Mouse (Mus musculus) heart, postnatal 0 days (tissue): ENCODE results near the gene Uqcc1.

Source experiments
- CTCF ChIP-seq: IDR thresholded peaks from 2 replicates; pipeline ENCODE4 v1.5.1; 2016; ENCODE audit warnings: antibody characterized with exemption, control low read depth, low read depth
- EP300 ChIP-seq: IDR thresholded peaks from 2 replicates; pipeline ENCODE4 v1.6.1; 2016; ENCODE audit warnings: antibody characterized with exemption, low read depth

DNA sequence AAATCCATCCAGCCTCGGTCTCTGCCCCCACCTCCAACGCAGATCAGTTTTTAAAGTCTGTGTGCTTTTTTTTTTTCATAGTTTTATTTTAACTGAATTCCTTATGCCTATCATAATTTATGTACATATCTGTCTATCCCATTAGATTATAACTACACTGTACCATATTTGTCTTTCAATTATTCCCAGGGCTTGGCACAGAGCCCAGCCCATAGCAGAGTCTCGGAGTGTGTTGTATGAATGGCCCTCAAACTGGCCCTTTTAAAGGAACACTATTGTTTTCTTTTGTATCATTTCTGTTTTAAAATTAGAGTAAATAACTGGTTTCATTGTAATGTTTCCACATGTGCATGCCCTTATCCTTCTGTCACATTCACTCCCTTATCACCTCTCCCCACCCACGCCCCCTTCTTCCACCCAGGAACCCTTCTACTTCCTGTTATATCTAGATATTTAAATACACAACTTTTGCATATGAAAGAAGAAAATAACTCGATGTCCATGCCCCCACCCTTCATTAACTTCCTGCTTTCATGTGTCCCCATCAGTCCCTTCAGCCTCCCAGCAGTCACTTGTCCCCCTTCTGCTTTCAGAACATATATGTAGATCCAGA is 17.4 kb upstream of the Uqcc1 start:
- TF ChIP-seq CTCF (no peak), EP300 (no peak)
